Mouse (Mus musculus) heart, postnatal 25 days (tissue): Measurements from ENCODE around the gene Aph1c. TPM values are rescaled to one million over a fixed set of nuclear protein-coding genes. Genes with fewer than 3 reads are reported as not detected.
"Not testable (repeated sequence)": the region's sequence is repeated elsewhere in the genome, so short reads cannot be mapped to it uniquely, and the experiment has no call there.

Source experiments
- DNase-seq: peaks from one replicate; pipeline ENCODE4 v3.0.0; 2022; ENCODE audit warnings: low spot score
- intact Hi-C: fragments of 180-260 bp; cut with DNase I; formaldehyde crosslinking; loops from one replicate; pipeline ENCODE4 v1.15.1; 2025
- total RNA-seq, 2 experiments: library from RNA; stranded (reverse); gene quantifications; 2 replicates each; pipeline ENCODE4 v1.2.3; 2021

Aph1c gene
- total RNA-seq, 2 experiments from 2014 or later = 0.89 to 2.0 TPM

GRCm38 (mm10) chr9:66846822-66847221, 12.3 kb upstream of the Aph1c start:
- intact Hi-C loops = no loop called here
- DNase-seq = no peak

- DNase-seq = no peak
- intact Hi-C loops = no loop called here
Observed at GRCm38 (mm10) chr9:66835097-66835480, 563 bp upstream of the Aph1c start.

DNA sequence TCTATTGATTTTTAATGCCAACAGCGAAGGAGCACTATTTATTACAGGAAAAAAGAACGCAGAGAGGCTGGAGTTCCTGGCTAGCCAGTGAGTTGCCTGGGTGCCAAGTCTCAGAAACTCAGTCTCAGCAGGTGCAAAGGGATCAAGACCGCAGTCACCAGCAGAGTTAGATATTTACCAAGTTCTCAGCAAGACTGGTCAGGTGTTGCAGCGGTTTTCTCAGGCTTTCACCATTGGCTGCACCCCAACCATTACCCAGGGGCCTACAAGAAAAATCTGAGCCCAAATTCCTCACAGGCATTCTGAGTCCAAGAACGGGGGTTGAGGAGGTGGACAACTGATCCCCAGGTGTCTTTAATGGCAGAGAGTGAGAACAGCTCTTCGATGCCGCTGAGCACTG, 675 bp downstream of the Aph1c start:
- intact Hi-C loops = loop anchor here (5.0 kb wide), 1 partner anchor 103 kb away; no protein-coding TSS in a partner anchor
- DNase-seq = no peak

- DNase-seq = no peak
- intact Hi-C loops = loop anchor here (5.0 kb wide), 1 partner anchor 105 kb away; no protein-coding TSS in a partner anchor
Observed at GRCm38 (mm10) chr9:66832366-66832908, 2.1 kb downstream of the Aph1c start.

DNA sequence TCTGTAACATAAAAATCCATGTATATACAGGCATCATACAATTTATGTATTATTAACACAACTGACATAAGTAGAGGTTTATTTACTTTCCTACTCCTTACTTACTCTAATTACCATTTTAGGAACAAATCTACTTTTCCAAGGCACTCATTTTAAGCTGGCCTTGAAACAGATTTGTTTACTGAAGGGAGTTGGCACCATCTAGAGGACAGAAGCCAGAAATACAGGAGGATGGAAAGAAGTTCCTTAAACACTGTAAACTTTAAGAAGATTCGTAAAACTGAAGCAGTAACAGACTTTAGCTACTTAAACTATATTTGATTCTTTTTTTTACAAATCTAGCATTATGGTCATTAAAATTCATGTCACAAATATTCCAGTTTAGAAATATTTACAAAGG, 8.5 kb downstream of the Aph1c start:
- intact Hi-C loops = loop anchor here (2.0 to 5.0 kb wide), 2 partner anchors 179 to 361 kb away; no protein-coding TSS in a partner anchor
- no peak for DNase-seq

DNA sequence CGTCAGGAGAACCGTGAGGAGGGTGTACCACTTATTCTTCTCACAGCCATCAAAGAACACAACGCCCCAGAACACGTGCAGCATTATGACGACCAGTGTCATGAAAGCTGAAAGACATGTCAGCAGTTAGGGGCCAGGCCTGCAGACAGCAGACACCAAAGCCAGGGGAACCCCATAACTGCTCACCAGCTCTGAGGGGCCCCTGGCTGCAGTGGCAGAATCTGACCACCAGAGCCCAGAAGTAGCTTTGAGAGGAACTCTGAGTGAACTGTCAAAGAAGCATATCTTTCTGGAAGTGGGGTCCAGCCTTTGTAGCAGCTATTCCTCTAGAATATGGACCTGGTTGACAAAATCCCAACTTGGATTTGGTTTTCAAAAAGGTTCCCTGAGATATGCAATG, 12.3 kb downstream of the Aph1c start:
- intact Hi-C loops = not testable (repeated sequence)

DNA sequence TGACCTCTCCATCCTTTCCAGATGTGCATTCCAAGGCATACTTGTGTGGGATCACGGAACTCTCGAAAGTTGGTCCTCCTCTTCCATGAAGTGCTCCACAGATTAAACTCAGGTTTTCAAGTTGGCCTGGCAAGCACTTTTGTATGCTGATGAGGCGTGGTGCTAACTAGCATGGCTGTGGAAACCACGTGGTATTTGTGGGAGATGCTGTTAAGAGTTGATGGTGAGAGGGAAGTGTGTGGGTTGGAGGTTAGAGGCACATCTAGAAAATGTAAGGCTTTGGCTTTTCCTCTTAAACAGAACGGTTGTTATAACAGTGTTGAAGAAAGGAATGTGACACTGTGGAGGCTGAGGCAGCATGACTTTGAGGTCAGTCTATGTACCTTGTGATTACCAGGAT, 13.5 kb downstream of the Aph1c start:
- no peak for DNase-seq
- intact Hi-C loops = no loop called here

More for the DNA sequence above, 12.3 kb downstream of the Aph1c start:
- not testable (repeated sequence) for DNase-seq

GRCm38 (mm10) chr9:66813392-66813791, 21.1 kb downstream of the Aph1c start:
- intact Hi-C loops = no loop called here
- DNase-seq = no peak

DNA sequence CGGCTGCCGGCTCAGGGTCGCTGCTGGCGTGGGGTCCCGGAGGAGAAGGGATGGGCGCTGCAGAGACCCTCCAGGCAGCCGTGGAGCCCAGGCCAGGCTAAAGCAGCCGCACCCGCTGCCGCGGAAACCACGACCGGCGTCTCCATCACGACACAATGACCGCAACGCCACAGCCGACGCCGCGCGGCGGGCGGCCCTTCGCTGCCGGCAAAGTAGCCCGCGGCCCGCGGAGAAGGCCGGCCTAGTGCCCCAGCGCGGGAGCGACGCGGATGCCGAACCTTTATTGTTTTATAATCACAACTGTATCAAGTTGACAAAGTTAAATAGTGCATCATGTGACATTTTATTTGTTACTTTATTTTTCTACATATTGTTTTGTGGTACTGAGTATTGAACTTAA, 28.6 kb downstream of the Aph1c start:
- DNase-seq = not testable (repeated sequence)

DNA sequence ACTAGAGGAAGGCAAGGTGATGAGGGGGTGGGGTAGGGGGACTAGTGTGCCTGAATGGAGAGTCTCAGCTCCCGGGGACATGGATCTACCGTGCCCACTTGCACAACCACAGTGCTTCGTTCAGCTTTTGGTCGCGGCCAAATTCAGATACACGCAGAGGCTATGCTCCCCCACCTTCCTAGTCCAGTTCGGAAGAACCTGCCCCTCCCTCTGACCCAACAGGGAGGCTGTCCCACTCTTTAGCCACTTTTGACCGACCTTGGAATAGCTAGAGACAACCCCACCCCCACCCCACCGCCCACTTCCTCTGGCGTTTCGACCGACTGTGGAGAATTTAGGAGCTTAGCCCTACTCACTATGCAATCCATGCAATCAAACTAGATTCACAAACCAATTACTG, 32.6 kb downstream of the Aph1c start:
- no peak for DNase-seq
- intact Hi-C loops = no loop called here

More for the DNA sequence above, 28.6 kb downstream of the Aph1c start:
- intact Hi-C loops = not testable (repeated sequence)

- no peak for DNase-seq
- intact Hi-C loops = no loop called here
Observed at GRCm38 (mm10) chr9:66796739-66797138, 37.8 kb downstream of the Aph1c start, which contains the start of gene Gm10647. Gene Gm10647 (plus strand): TSS chr9:66797039.

- peak; percentile 96 for DNase-seq
- intact Hi-C loops = loop anchor here (2.0 kb wide), 1 partner anchor 285 kb away; no protein-coding TSS in a partner anchor
Observed at GRCm38 (mm10) chr9:66795464-66796324, 38.8 kb downstream of the Aph1c start, which contains the start of gene Aph1b. Gene Aph1b (minus strand): TSS chr9:66795490.

DNA sequence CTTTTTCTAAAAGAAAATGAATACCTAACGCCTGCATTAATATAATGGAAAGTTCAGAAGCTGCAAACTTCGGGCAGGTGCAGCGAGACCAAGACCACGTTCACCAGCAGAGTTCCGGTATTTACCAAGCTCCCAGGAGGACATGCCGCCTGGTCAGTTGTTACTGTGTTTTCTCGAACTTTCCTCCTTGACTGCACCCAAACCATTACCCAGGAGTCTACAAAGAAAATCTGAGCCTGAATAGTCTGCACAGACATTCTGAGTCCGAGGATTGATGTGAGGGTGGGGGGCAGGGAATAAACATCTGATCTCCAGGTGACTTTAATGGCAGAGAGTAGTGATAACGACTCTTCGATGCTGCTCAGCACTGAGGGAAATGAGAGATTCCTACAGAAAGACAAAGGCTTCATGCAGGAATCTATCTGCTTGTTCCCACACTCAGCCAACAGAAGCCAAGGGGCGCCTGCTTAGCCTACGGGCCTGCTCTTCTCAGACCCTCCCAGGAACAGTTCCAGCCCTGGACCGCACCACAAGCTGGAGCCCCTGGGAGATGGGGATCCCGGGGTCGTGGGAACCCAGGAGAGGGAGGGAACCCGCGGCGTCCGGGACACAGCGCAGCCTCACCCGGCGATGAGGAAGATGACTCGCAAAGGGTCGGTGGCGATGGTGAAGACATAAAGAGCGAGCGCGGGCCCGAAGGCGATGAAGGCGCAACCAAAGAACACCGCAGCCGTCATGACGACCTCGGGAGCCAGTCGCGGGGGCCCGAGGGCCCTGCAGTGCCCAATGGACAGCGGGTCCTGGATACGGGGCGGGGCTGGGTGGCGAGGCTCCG, 39.7 kb downstream of the Aph1c start:
- DNase-seq = no peak
- intact Hi-C loops = loop anchor here (2.0 kb wide), 1 partner anchor 284 kb away; no protein-coding TSS in a partner anchor

- no peak for DNase-seq
- intact Hi-C loops = loop anchor here (5.0 kb wide), 3 partner anchors 81 to 321 kb away; no protein-coding TSS in a partner anchor
Observed at GRCm38 (mm10) chr9:66787821-66788220, 46.7 kb downstream of the Aph1c start.

DNA sequence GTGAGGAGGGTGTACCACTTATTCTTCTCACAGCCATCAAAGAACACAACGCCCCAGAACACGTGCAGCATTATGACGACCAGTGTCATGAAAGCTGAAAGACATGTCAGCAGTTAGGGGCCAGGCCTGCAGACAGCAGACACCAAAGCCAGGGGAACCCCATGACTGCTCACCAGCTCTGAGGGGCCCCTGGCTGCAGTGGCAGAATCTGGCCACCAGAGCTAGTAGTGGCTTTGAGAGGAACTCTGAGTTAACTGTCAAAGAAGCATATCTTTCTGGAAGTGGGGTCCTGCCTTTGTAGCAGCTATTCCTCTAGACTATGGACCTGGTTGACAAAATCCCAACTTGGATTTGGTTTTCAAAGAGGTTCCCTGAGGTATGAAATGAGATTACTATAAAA, 50.0 kb downstream of the Aph1c start:
- DNase-seq, intact Hi-C loops: not testable (repeated sequence)

- intact Hi-C loops = no loop called here
- no peak for DNase-seq
Observed at GRCm38 (mm10) chr9:66770701-66771100, 63.8 kb downstream of the Aph1c start.

DNA sequence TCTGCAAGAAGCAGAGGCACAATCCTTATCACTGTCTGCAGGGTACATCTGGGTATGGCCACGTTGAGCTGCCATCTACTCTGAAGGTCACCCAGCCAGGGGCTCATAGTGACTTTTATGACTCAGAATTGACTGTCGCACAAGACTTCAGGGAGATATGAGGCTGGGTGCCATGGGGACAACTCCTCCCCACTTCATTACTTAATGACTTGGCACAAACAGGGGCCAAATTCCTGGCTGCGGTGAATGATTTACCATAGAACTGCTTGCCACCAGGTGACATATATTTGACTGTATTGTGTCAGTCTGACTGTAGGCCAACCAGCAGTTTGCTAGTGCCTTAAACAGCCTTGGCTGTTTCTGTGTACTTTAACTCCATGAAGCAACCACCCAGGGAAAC, 65.3 kb downstream of the Aph1c start:
- DNase-seq = no peak
- intact Hi-C loops = no loop called here

DNA sequence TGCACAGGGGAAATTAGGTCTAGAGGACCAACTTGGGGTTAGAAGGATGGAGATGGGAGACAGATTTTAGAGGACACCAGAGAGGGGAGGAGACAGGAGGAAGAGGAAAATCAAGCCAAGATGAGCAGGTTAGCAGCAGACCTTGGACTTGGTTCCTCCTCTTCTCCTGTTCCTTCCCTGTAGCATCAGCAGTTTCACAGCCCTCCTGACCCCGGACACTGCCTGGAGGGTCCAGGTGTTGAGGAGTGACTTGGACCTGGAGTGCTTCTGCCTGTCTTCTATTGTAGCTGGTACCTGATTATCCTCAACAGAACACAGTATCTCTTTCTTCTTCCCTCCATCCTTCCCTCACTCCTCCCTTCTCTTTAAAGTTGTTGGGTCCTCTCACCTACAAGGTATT, 65.8 kb downstream of the Aph1c start:
- intact Hi-C loops = no loop called here
- no peak for DNase-seq
